Mouse (Mus musculus) kidney, adult 9 months (tissue): ENCODE results near the gene Wdr72.

Experiments used
- DNase-seq: peaks from one replicate; pipeline ENCODE4 v3.0.0; 2022

Gene Wdr72

DNA sequence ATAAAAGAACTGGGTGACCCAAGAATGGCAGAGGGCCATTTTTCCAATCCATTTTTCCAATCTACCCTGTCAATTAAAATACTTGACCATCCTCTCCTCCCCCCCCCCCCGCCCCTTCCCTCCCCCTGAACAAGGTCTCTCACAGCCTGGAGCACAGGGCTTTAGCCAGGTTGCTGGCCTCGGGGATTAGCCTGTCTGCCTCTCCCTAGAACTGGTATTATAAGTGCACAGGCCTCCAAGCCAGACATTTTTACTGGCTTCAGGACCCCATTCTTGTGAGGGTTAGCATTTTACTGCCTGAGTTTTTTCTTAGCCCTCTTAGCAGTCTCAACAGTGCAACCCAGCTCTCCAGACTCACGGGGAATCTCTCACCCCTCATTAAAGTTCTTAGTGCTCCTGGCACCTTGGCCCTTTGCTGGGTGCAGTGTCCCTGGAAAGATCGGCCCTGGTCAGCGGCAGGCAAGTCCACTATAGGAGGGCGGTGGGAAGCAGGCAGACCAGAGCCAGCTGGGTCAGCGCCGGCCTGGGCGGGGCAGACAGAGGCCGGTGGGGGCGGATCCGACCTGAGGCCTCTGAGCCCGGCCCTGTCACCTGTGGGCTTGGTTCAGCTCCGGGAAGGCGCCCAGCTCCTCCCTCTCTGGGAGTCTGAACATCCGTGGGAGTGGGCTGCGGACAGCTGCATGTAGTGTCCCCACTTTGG, at the start of gene Wdr72:
TSS of gene Wdr72 (plus strand) at position 596 of the 700 bp plus-strand sequence.
- peak; percentile 84 for DNase-seq

DNA sequence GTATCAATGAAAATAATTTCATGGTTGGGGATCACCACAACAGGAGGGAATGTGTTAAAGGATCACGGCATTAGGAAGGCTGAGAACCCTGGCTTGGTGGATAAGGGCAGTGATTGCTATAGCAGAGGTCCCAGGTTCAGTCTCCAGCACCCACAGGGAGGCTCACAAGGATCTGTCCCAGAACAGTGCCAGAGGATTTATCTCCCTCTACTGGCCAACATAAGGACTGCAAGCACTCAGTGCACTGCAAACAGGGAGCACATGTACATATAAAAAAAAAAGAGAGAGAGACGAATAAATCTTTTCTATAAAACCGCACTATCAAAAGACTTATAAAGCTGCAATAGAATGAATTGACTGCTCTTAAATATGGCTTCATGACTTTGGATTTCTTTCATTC, 43.9 kb upstream of the Wdr72 start:
- DNase-seq, result peak; percentile 43

DNA sequence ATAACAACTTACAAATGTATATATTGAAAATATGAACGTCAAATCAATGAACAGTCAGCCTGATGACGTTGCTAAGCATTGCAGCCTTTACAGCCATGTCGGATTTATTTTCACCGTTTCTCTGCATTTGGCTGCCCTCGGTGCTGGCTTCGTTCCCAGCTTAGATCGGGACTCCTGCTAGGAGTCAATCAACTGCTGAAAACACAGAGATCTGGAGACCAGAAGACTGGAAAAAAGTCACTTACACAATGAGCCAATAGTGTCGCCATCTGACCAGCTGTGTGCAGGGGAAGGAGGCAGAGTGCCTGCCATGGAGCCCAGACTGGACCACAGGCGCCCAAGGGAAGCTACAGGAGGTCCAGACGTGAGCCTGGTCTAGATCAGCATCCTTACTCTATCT, 43.4 kb upstream of the Wdr72 start:
- no peak for DNase-seq

DNA sequence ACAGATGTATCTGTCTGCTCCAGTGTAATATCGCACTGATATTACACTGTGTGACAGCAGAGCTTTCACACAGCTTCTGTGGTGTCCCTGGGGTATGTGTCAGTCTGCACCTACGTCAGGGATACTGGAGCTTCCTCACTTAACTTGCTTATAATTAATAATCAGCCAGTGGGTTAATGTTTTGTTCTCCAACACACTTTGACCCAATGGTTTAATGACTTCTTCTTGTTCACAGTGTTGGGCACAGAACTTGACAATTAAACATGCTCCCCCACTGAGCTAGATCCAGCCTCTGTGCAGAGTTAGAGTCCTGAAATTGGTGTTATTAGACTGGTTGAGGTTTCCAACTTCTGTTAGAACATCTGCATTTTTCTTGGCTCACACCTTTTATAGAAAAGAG, 34.2 kb upstream of the Wdr72 start:
- peak; percentile 87 for DNase-seq

DNA sequence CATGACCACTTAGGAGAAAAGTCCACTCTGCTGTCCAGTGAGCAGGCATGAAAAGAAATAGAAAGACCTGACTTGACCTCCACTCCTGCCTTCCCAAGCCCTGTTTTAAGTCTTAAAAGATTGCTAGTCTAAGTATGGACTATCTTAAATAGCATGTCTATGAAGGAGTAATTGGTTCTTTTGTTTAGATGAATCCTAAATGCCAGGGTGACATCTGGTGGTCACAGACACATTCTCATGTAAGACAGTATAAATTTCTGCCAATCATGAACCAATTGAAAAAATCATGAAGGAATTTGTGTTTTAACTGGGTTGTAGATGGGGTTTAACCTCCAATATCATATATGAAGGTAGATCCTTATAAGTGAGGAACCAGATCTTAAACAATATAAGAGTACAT, 31.7 kb upstream of the Wdr72 start:
- peak; percentile 52 for DNase-seq

DNA sequence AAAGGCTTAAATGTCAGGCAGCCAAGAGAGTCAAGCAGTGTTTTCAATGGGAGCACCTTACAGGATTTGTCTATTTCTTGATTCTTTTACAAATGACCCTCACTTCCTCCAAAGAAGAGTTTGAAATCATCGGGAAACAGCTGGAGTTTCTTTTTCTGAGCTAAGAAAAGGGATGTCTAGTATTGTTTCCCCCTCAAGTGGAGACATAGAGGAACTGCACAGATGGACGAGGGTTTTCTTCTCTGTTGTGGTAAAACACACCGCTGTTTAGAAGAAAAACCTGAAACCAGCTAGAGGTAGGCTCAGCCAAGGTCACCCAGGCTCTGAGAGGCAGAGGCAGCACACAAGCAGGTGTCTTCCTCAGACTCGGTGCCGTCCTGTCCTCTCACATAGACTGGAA, 29.9 kb upstream of the Wdr72 start:
- peak; percentile 44 for DNase-seq

DNA sequence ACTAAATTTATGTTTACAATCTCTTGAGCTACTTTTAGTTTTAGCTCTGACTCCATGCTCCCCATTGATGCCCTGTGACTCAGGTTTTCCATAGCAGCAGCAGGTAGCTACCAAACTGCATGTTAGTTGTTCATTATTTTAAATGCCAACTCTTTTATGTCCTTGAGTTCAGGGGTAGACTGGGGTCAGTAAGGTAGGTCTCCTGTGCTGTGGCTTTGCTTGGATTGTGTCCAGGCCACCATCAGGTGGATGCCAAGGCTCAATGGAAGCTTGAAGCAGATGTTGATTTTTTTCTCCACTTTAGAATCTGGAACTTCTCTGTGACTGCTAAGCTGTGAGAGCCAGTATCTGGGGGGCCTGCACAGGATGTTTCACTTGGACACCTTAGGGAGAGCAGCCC, 8.6 kb upstream of the Wdr72 start:
- DNase-seq, result peak; percentile 46

DNA sequence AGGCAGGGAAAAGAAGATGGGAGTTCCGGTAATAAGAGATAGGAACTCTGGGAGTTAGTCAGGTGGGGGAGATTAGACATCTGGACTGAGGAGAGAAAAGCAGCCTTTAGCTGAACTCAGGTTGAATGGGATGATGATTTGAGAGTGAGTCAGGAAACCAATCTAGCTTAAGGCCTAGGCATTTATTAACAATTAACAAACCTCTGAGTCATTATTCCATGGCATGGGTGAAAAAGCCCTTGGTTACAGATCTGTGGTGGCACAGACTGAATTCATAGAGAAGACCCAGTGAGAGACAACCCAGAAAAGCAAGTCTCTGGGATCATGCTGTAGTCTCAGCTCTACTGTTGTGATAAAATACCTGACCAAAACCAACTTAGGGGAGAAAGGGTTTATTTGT, 7.5 kb upstream of the Wdr72 start:
- DNase-seq, result no peak

DNA sequence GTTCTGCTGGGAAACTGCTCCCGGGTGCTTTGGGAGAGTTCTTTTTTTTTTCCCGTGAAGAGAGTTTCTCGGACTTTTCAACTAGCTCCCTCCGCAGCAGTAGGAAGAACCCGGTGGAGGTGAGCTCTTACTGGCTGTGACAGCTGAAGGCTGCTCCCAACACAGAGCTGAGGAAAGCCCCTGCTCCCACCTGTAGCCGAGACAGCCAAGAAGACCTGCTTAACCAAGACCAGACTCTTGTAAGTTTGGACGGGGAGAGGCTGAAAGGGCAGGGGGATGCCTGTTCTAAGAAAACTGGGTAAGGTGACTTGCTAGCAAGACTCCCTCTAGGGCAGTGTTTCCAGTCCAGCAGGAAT, 283 bp downstream of the Wdr72 start:
- DNase-seq, result no peak

DNA sequence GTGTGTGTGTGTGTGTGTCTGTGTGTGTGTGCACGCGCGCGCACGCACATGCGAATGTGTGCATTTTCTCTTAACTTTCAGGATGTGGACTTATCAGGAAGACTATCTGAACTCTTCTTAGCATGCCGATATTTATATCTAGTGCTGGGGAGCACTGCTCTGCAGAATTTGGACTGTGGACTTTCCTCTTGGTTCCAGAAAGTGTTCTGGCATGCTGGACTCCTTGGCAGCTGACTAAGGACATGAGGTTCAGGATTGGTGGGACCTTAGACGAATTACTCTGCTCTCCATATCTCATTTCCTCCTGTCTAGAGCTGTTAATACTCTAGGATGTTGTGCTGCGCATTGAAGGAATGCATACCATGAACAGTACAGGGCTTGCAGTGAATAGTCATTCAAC, 2.4 kb downstream of the Wdr72 start:
- DNase-seq, result peak; percentile 84

DNA sequence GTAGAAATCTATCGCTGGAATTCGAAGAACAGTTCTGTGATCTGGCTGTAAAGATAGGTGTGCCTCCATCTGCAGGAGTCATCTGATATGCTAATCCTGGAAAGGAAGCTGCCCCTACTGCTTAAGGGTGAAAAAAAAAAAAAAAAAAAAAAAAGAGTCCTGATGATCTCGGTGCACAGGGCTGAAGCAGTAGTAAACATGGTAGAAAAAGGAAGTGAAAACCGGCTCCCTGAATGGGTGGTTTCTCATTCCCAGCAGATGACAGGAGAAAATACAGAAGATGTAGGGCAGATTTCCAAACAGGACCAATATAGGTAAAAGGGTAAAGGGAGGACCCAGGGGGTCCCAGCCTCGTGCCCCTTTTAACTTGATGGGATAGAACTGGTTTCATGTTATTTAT, 16.1 kb downstream of the Wdr72 start:
- no peak for DNase-seq

DNA sequence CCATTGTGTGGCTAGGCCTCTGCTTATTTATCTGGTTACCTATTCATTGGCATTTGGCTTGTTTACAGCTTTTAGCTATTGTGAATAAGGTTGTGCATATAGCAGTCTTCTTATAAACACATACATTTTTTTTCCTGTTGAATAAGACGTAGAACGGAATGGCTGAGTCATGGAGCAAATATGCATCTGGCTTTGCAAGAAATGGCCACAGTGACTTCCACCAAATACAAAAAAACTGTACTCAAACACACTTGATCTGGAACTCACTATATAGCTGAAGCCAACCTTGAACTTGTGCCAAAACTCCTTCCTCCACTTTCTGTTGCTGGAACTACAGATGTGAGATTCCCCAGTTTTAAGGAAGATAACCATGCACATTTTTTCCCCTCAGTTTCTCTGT, 23.9 kb downstream of the Wdr72 start:
- no peak for DNase-seq

DNA sequence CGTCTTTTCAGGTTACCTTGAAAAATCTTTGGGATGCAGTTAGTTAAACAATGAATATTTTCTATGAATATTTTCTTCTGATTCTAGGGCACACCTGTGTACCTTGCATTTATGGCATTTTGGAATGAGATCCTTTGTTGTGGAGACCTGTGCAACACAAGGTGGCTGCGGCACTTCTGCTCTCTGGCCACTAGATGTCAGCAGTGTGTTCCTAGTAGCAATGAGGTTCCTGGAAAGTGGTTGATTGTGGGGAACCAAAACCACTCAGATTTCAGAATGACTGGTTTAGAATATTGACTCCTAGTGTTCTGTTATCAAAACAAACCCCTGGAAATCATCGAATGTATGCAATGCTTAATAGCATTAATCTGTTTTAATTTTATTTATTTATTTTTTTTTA, 31.7 kb downstream of the Wdr72 start:
- peak; percentile 61 for DNase-seq

DNA sequence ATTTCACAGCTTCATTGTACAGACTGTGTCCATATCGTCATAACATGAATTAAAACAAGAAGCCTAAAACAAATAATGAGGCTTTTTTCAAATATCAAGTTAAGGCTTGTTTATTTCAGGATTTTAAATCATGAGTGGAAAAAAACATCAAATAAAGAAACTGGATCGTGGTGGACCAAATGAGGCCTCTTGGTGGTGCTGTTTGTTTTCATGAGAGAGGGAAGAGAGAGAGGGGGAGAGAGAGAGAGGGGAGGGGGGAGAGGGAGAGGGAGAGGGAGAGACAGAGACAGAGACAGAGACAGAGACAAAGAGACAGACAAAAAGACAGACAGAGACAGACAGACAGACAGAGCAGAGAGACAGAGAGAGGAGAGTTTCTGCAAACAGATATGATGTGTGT, 32.5 kb downstream of the Wdr72 start:
- DNase-seq, result no peak

DNA sequence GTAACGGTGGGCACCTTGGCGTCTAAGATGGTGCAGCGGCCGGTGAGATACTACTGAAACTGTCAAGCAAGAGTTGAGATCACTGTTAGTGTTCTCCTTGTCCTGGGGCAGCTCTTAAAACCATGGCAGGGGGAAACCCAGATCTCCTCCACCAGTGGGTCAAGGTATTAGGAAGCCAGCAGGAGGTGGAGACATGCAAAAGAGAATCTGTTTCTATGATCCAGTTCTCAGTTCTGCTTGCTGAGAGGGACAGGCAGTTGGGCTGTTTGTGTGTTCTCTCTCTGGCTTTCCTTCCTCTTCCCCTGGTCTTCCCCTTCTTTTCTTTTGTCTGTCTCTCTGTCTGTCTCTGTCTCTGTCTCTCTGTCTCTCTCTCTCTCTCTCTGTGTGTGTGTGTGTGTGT, 35.0 kb downstream of the Wdr72 start:
- DNase-seq, result no peak

DNA sequence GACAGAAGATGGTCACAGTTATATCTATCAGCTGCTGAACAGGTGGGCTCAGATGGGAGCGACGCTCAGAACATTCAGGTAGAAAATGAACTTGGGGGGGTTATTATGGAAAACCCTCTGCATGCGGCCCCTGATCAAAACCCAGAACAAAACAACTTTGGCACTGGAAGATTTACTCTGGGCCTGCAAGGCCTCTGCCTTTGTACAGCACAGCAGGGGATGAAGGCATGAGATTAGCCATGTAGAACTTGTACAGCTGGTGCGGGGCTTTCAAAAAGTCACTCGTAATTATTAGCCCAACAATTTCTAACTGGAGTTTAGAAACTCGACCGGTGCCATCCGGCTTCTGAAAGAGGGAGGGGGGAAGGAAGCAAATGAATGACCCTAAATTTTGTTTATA, 38.1 kb downstream of the Wdr72 start:
- DNase-seq, result no peak

DNA sequence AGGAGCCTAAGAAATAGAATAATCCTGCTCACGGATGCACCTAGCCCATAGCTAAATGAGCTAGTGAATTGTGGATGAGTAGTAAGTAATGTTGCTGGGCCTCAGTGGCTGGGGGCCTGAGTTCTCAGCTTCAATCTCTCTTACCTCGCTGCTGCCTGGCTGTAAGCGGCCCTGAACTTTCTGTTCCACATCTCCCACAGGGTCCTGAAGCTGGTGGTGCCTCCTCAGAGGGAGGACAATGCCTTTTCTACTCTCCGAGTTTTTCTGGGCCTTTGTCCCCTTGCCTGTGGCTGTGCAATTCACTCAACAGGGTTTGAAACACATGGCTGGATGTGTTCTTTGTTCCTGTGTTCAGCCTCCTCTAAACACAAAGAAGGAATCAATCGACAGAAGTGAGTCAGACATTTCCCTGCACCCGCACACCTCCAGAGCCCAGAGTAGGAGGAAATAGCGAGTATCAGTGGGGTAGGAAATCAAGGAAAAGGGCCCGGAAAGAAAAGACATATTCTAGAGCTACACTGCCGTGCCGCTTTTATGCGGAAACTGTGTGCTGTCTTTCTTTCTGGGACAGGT, 50.3 kb downstream of the Wdr72 start:
- no peak for DNase-seq

DNA sequence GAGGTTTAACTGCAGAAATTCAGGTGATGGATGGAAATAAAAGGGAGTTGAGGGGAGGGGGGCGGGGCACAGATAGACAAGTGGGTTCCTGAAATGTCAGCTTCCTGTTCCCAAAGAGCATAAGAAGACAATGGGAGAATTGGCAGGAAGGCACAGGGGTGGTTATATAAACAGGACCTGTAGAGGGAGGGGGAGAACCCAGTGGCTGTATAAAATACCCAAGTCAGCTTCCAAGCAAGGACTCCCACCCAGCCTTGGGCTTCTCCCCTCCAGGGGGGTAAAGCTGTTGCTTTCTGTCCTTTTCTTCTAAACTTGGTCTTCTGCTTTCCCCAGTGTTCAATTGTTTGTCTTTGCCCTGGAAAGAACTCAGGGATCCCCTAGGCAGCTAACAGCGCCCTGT, 55.5 kb downstream of the Wdr72 start:
- DNase-seq, result no peak

DNA sequence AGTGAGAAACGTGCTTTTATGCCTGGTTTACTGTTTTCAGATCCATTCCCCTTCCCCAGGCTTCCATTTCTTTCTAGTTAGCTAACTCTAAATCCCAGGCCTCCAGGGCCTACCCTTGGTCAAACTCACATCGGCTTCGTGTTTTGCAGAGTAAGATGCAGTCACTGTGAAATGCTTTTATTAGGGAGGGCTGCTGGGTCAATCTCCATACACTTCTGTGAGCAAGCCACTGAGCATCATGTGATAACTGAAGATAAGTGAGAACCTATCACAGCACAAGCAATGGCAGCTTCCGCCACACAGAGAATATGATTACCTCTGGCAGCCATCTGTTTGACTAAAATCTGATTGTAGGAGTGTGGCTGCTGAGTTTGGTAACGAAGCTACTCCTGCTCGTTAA, 59.7 kb downstream of the Wdr72 start:
- DNase-seq, result no peak

DNA sequence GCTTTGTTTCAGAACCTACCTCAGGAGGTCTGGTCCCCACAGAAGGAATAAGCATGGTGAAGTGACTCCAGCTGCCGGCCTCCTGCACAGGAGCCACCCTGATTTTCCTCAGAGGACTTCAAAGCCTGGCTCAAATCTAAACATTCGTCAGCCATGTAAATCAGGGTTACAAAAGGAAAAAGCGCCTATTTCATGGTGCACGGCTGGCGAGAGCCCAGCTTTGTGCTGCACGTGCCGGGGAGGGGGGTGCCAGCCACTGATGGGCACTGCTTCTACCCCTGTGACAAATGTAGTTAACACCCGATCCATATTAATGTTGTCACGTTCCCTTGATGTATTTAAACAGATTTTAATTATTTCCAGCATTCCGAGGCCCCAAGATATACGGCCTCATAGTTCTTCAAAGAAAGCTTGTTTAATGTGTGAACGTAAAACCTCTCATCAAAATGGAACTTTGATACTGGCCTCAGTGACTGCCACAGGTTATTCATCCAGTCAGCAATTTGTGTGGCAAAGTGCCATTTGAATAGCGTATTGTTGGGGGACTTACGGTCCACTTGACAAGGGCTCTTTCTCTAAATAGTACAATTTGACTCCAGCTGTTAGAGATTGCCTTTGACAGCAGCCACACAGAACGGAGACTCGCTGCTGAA, 76.7 kb downstream of the Wdr72 start:
- no peak for DNase-seq

DNA sequence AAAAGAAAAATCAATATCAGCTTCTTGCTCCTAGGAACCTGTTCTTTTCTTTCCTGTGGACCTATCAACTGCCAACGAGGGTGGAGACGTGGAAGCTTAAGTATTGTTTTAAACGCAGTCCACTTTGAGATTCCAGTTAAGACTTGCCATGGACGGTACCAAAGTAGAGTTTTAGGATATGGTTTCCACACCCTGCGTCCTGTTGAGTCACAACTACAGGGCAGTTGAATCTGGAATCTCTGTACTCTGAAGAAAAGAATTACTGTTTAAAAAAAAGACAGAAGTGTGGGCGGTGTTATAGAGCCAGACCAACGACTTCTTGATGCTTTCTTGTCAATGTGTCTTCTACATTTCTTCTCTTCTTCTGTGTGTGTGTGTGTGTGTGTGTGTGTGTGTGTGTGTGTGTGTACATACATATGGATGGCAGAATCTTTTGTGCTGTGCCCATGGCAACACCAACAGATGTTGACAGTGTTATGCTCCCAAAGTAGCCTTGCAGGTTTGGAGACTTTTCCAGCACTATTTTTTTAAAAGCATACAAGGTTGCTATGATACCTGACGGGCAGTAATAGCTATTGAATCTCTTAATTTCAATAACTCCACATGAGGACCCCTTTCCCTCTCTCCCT, 77.4 kb downstream of the Wdr72 start:
- no peak for DNase-seq

DNA sequence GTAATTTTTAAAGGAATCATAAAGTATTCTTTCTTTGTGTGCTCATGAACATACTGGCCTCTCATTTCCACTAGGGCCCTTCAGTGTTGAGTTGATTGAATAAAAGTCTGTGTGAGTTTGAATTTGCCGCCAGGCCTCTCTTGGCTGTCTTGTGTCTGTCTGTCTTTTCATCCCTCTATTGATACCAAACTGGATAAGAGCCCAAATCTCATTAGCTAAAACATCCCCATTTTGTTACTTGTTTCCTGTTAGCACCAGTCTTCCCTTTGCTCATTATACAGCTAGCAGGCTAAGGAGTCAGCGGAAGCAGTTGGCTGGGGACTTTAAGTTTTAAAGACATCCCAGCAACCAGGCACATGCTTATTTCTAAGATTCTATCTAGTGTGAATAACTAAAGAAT, 84.7 kb downstream of the Wdr72 start:
- DNase-seq, result no peak

DNA sequence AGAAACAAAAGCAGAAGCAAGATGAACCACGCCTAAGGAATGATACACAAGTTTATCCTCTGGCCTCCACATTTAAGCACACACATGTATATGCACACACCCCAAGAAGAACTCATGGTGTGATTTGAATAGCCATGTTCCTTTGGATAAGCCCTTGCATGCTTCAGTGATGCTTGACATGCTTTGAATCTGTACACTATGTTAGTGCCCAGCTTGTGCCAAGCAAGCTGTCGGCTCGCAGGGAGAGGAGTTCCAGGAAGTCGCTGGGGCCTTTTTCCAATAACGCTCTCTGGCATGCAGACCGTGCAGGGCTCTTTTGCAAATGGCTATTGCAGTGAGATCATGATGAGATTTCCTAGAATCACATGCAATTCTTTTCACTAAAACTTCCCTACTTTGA, 118.1 kb downstream of the Wdr72 start:
- no peak for DNase-seq

DNA sequence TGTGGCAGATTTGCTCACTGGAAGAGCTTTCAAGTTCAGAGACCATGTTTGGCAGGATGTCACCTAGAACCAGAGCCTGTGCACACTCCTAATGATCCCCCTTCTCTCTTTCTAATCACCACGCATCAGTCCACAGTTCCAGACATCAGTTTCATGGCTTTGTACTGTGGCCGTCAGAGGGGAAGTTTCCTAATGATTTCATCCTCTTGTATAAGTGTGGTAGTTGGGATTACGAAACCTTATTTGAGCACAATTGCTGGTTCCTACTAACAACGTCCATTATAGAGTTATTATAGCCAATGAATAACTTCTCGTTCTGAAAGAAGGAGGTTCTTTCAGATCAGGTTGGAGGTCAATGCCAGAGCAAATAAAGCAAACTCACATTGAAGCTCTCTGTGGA, 131.1 kb downstream of the Wdr72 start:
- DNase-seq, result no peak
